19 mouse cellular contexts compared by ENCODE assay signal in the genomic region with DNA sequence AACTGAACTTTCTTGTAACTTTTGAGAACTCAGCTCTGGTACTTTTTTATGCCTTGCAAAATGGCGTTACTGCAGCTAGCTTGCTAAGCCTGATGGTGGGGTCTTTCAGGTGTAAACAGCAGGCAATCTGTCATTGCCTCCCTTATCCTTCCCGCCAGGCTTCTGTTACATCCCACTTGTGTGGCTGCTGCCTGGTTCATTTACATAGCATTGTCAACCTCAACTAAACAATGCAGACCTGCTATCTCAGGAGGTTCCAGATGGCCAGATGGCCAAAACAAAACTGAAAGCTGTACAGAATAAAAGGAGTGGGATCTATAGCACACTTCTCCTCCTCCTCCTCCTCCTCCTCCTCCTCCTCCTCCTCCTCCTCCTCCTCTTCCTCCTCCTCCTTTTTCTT. TPM values are rescaled to one million over a fixed set of nuclear protein-coding genes. Genes with fewer than 3 reads are reported as not detected.
A peak's percentile ranks its signal among the peaks of the same experiment; 100 is the strongest.
DNase-seq lines count a peak whose midpoint lies in the region; ATAC-seq and TF ChIP-seq lines count a peak whose summit lies in the region.
"Not testable (repeated sequence)": the region's sequence is repeated elsewhere in the genome, so short reads cannot be mapped to it uniquely, and the experiment has no call there.
"Had no signal": no experiment of that assay in that cellular context is flagged by ENCODE, and none has a peak within 500 bp of the region (broad histone marks: within the 10 kb centered on the region; RNA-seq: fewer than 3 reads in every experiment).

No protein-coding gene starts in this region.

- H3K27me3 ChIP-seq in cerebellum, adult 2 months (ENCODE audit: control insufficient read depth, insufficient read depth, low read length); forebrain, embryonic 14.5 days (replicated peaks; ENCODE audit: control insufficient read depth, insufficient read depth, low read length): not testable (repeated sequence)

- WGBS in cerebellum, adult 2 months = 16% methylated on average over 2 of the region's 2 CpGs
- 66% methylated on average over 2 of the region's 2 CpGs for WGBS in forebrain, embryonic 14.5 days

- not testable (repeated sequence) for H3K9ac ChIP-seq in forebrain, embryonic 14.5 days (ENCODE audit: low read length)

- H3K36me3 ChIP-seq in forebrain, embryonic 14.5 days (ENCODE audit: control insufficient read depth, insufficient read depth, low read length) = not testable (repeated sequence)

- H3K4me1 ChIP-seq in cerebellum, adult 2 months (ENCODE audit: control insufficient read depth, insufficient read depth, low read length); forebrain, embryonic 14.5 days (ENCODE audit: control insufficient read depth, insufficient read depth, low read length): not testable (repeated sequence)

- not testable (repeated sequence) for H3K4me2 ChIP-seq in forebrain, embryonic 14.5 days (ENCODE audit: low read length)

- H3K4me3 ChIP-seq in cerebellum, adult 2 months (replicated peaks; ENCODE audit: insufficient read depth, low read depth, low read length); forebrain, embryonic 14.5 days (ENCODE audit: low read depth, low read length): not testable (repeated sequence)

- not testable (repeated sequence) for ATAC-seq in forebrain, embryonic 14.5 days

- not testable (repeated sequence) for TF ChIP-seq CTCF in cerebellum, adult 2 months (IDR thresholded peaks at IDR 0.05; ENCODE audit: borderline replicate concordance, insufficient read depth, low read depth, low read length)

- not testable (repeated sequence) for H3K27ac ChIP-seq in cerebellum, adult 2 months (ENCODE audit: insufficient read depth, low read length); forebrain, embryonic 14.5 days (ENCODE audit: low read depth, low read length)

- H3K9me3 ChIP-seq in forebrain, embryonic 14.5 days (replicated peaks; ENCODE audit: control insufficient read depth, low read length) = not testable (repeated sequence)

- DNase-seq in R1 (ENCODE audit: low read depth, low spot score) = peak; percentile 87
- DNase-seq in brain, adult 2 months (ENCODE audit: low read depth, low spot score) = peak; percentile 53
- DNase-seq in cerebellum, adult 11 months = peak; percentile 8
- peak; percentile 24 to 36 for DNase-seq in cerebellum, adult 2 months
- DNase-seq in cerebellum, adult 9-10 months = peak; percentile 34
- DNase-seq in forebrain, embryonic 14.5 days (ENCODE audit: low spot score) = peak; percentile 3

- not testable (repeated sequence) for TF ChIP-seq POLR2A in cerebellum, adult 2 months (IDR thresholded peaks at IDR 0.05; ENCODE audit: borderline replicate concordance, insufficient read depth, low read length)

RNA-seq across cellular contexts. Expression of gene C130073F10Rik, which starts 21.6 kb away (rescaled TPM):
- polyA plus RNA-seq in cerebellum, adult 2 months (2012; rRNA removed) = not detected in 2 replicates
- polyA plus RNA-seq in forebrain, embryonic 14.5 days (2014; fragmentation: Nextera tagmentation; extraction: Ambion mirVana) = not detected in 2 replicates
- polyA plus RNA-seq: activated CD4-positive, CD25-positive, alpha-beta regulatory T cell, adult 4 months; brain, embryonic 14.5 days; cortical plate, adult 2 months; embryonic facial prominence, embryonic 10.5 days; embryonic facial prominence, embryonic 12.5 days; embryonic facial prominence, embryonic 14.5 days; forebrain, embryonic 11.5 days; forebrain, embryonic 13.5 days; forebrain, embryonic 16.5 days; frontal cortex, adult 2 months; G1E; Patski had no signal

RNA-seq across cellular contexts. Expression of gene B020004J07Rik, which starts 28.2 kb away (rescaled TPM):
- not detected in 2 replicates for polyA plus RNA-seq in cerebellum, adult 2 months (2012; rRNA removed)
- polyA plus RNA-seq in forebrain, embryonic 14.5 days (2014; fragmentation: Nextera tagmentation; extraction: Ambion mirVana) = not detected in 2 replicates
- polyA plus RNA-seq: activated CD4-positive, CD25-positive, alpha-beta regulatory T cell, adult 4 months; brain, embryonic 14.5 days; C2C12; cortical plate, adult 2 months; embryonic facial prominence, embryonic 10.5 days; embryonic facial prominence, embryonic 12.5 days; embryonic facial prominence, embryonic 14.5 days; forebrain, embryonic 11.5 days; forebrain, embryonic 13.5 days; forebrain, embryonic 16.5 days; frontal cortex, adult 2 months; G1E; Patski had no signal

RNA-seq across cellular contexts. Expression of gene Gm12800, which starts 36.9 kb away (rescaled TPM):
- polyA plus RNA-seq in cerebellum, adult 2 months (2012; rRNA removed) = not detected in 2 replicates
- not detected in 2 replicates for polyA plus RNA-seq in forebrain, embryonic 14.5 days (2014; fragmentation: Nextera tagmentation; extraction: Ambion mirVana)
- polyA plus RNA-seq: activated CD4-positive, CD25-positive, alpha-beta regulatory T cell, adult 4 months; brain, embryonic 14.5 days; cortical plate, adult 2 months; embryonic facial prominence, embryonic 10.5 days; embryonic facial prominence, embryonic 12.5 days; embryonic facial prominence, embryonic 14.5 days; forebrain, embryonic 11.5 days; forebrain, embryonic 13.5 days; forebrain, embryonic 16.5 days; frontal cortex, adult 2 months; G1E; Patski had no signal

Comparison
In these comparisons a context has a peak if more than half of its experiments do, and no peak if none do; other contexts are left out.
1. DNase-seq: peak in every context shown above with its lines; median percentile 87 in R1; 53 in brain, adult 2 months; 34 in cerebellum, adult 9-10 months; 30 in cerebellum, adult 2 months; 8 in cerebellum, adult 11 months; 3 in forebrain, embryonic 14.5 days.